14 mouse cellular contexts compared by ENCODE assay signal in genomic region chr2:35739669-35740254, GRCm38 (mm10).
A peak's percentile ranks its signal among the peaks of the same experiment; 100 is the strongest.
DNase-seq lines count a peak whose midpoint lies in the region; ATAC-seq lines count a peak whose summit lies in the region.
"Had no signal": no experiment of that assay in that cellular context is flagged by ENCODE, and none has a peak within 500 bp of the region (broad histone marks: within the 10 kb centered on the region; RNA-seq: fewer than 3 reads in every experiment).

No protein-coding gene starts in this region.

- no peaks in the 10 kb centered on the region for H3K27me3 ChIP-seq in heart, embryonic 11.5 days (ENCODE audit: control insufficient read depth, insufficient read depth, low read length)
- no peaks in the 10 kb centered on the region for H3K27me3 ChIP-seq in kidney, embryonic 16.5 days (ENCODE audit: insufficient read depth, low read length)
- no peaks in the 10 kb centered on the region for H3K27me3 ChIP-seq in limb, embryonic 11.5 days (ENCODE audit: control insufficient read depth, insufficient read depth, low read length)
- no peaks in the 10 kb centered on the region for H3K27me3 ChIP-seq in forebrain, embryonic 14.5 days (replicated peaks; ENCODE audit: control insufficient read depth, insufficient read depth, low read length)
- H3K27me3 ChIP-seq: embryonic facial prominence, embryonic 15.5 days; intestine, embryonic 15.5 days; liver, embryonic 12.5 days had no signal

- H3K9ac ChIP-seq in heart, embryonic 11.5 days (ENCODE audit: low read depth, low read length) = no peak overlapping the region
- no peak overlapping the region for H3K9ac ChIP-seq in kidney, embryonic 16.5 days (replicated peaks; ENCODE audit: low read length)
- H3K9ac ChIP-seq in limb, embryonic 11.5 days (ENCODE audit: low read length) = no peak overlapping the region; the same call in 1 of the 2 replicates
- no peak overlapping the region for H3K9ac ChIP-seq in forebrain, embryonic 14.5 days (ENCODE audit: low read length)
- H3K9ac ChIP-seq: embryonic facial prominence, embryonic 15.5 days; intestine, embryonic 15.5 days; liver, embryonic 12.5 days had no signal

- WGBS in heart, embryonic 11.5 days (ENCODE audit: insufficient replicate concordance) = 50% methylated on average over 13 of the region's 13 CpGs
- 15% methylated on average over 13 of the region's 13 CpGs for WGBS in kidney, embryonic 16.5 days
- 30% methylated on average over 13 of the region's 13 CpGs for WGBS in limb, embryonic 11.5 days
- 80% methylated on average over 13 of the region's 13 CpGs for WGBS in forebrain, embryonic 14.5 days

- no peaks in the 10 kb centered on the region for H3K36me3 ChIP-seq in heart, embryonic 11.5 days (ENCODE audit: control insufficient read depth, insufficient read depth, low read length)
- no peaks in the 10 kb centered on the region for H3K36me3 ChIP-seq in kidney, embryonic 16.5 days (ENCODE audit: insufficient read depth, low read length)
- H3K36me3 ChIP-seq in limb, embryonic 11.5 days (ENCODE audit: control insufficient read depth, insufficient read depth, low read length) = no peaks in the 10 kb centered on the region
- no peaks in the 10 kb centered on the region for H3K36me3 ChIP-seq in forebrain, embryonic 14.5 days (ENCODE audit: control insufficient read depth, insufficient read depth, low read length)
- H3K36me3 ChIP-seq: embryonic facial prominence, embryonic 15.5 days; intestine, embryonic 15.5 days; liver, embryonic 12.5 days had no signal

- ATAC-seq in heart, embryonic 11.5 days (replicated peaks; ENCODE audit: insufficient number of reproducible peaks, low FRiP score, low TSS enrichment) = no peak
- ATAC-seq in kidney, embryonic 16.5 days (ENCODE audit: low FRiP score, low TSS enrichment) = peak; percentile 57
- peak; percentile 55; the same call in 1 of the 2 replicates for ATAC-seq in limb, embryonic 11.5 days (ENCODE audit: insufficient number of reproducible peaks, low FRiP score, low TSS enrichment, low read depth)
- no peak for ATAC-seq in forebrain, embryonic 14.5 days
- ATAC-seq: activated CD4-positive, CD25-positive, alpha-beta regulatory T cell, adult 4 months; intestine, embryonic 15.5 days; liver, embryonic 12.5 days had no signal

- H3K9me3 ChIP-seq in heart, embryonic 11.5 days (replicated peaks; ENCODE audit: control insufficient read depth, low read length) = no peaks in the 10 kb centered on the region
- peaks cover 6% of the 10 kb centered on the region; the same call in 1 of the 2 replicates for H3K9me3 ChIP-seq in kidney, embryonic 16.5 days (ENCODE audit: low read length)
- H3K9me3 ChIP-seq in limb, embryonic 11.5 days (ENCODE audit: control insufficient read depth, low read length) = no peaks in the 10 kb centered on the region
- H3K9me3 ChIP-seq in forebrain, embryonic 14.5 days (replicated peaks; ENCODE audit: control insufficient read depth, low read length) = 0 out of 2 replicates have a peak, but pooled peaks cover 2% of the 10 kb centered on the region
- H3K9me3 ChIP-seq: embryonic facial prominence, embryonic 15.5 days; intestine, embryonic 15.5 days; liver, embryonic 12.5 days had no signal

- peaks cover 9% of the 10 kb centered on the region; the same call in 1 of the 2 replicates for H3K4me1 ChIP-seq in heart, embryonic 11.5 days (ENCODE audit: control insufficient read depth, insufficient read depth, low read length)
- H3K4me1 ChIP-seq in kidney, embryonic 16.5 days (ENCODE audit: insufficient read depth, low read length) = peaks cover 17% of the 10 kb centered on the region
- H3K4me1 ChIP-seq in limb, embryonic 11.5 days (ENCODE audit: control insufficient read depth, insufficient read depth, low read length) = peaks cover 19% of the 10 kb centered on the region
- 0 out of 2 replicates have a peak, but pooled peaks cover 2% of the 10 kb centered on the region for H3K4me1 ChIP-seq in forebrain, embryonic 14.5 days (ENCODE audit: control insufficient read depth, insufficient read depth, low read length)
- H3K4me1 ChIP-seq: liver, embryonic 12.5 days had no signal

- H3K4me2 ChIP-seq in heart, embryonic 11.5 days = no peak overlapping the region
- H3K4me2 ChIP-seq in kidney, embryonic 16.5 days (replicated peaks; ENCODE audit: low read depth, low read length) = peak overlapping the region; percentile 14; the same call in 1 of the 2 replicates
- H3K4me2 ChIP-seq in limb, embryonic 11.5 days (ENCODE audit: low read depth, severe bottlenecking) = 0 out of 2 replicates have a peak overlapping the region, but pooled peaks have one; percentile 10
- H3K4me2 ChIP-seq in forebrain, embryonic 14.5 days (ENCODE audit: low read length) = no peak overlapping the region
- H3K4me2 ChIP-seq: embryonic facial prominence, embryonic 15.5 days; intestine, embryonic 15.5 days; liver, embryonic 12.5 days had no signal

- no peak overlapping the region for H3K4me3 ChIP-seq in heart, embryonic 11.5 days (ENCODE audit: low read depth, low read length)
- H3K4me3 ChIP-seq in kidney, embryonic 16.5 days (ENCODE audit: low read length) = no peak overlapping the region
- no peak overlapping the region for H3K4me3 ChIP-seq in limb, embryonic 11.5 days (ENCODE audit: low read depth, low read length)
- no peak overlapping the region for H3K4me3 ChIP-seq in forebrain, embryonic 14.5 days (ENCODE audit: low read depth, low read length)
- H3K4me3 ChIP-seq: embryonic facial prominence, embryonic 15.5 days; intestine, embryonic 15.5 days; liver, embryonic 12.5 days had no signal

- no peak overlapping the region for H3K27ac ChIP-seq in heart, embryonic 11.5 days (ENCODE audit: low read depth, low read length)
- H3K27ac ChIP-seq in kidney, embryonic 16.5 days (ENCODE audit: low read length) = no peak overlapping the region
- H3K27ac ChIP-seq in limb, embryonic 11.5 days (replicated peaks; ENCODE audit: low read depth, low read length) = peak overlapping the region; percentile 59; the same call in 1 of the 2 replicates
- no peak overlapping the region for H3K27ac ChIP-seq in forebrain, embryonic 14.5 days (ENCODE audit: low read depth, low read length)
- H3K27ac ChIP-seq: embryonic facial prominence, embryonic 15.5 days; intestine, embryonic 15.5 days; liver, embryonic 12.5 days had no signal

- peak; percentile 80 for DNase-seq in heart, adult 11 months
- DNase-seq in kidney, postnatal 10 days = no peak
- DNase-seq in ZHBTc4 (ENCODE audit: low read depth, low spot score) = peak; percentile 37
- DNase-seq in limb, embryonic 11.5 days (ENCODE audit: low spot score) = peak; percentile 45
- DNase-seq in left cerebral cortex, adult 8-10 months (ENCODE audit: low spot score in 2 of 2) = no peak
- DNase-seq in forebrain, embryonic 14.5 days (ENCODE audit: low spot score) = no peak
- DNase-seq: cerebellum, adult 2 months; thymus, adult 18-20 months had no signal

Comparison
In these comparisons a context has a peak if more than half of its experiments do, and no peak if none do; other contexts are left out.
1. DNase-seq: peak in heart, adult 11 months (single experiment), ZHBTc4 (single experiment) and limb, embryonic 11.5 days (single experiment); none in kidney, postnatal 10 days (single experiment), left cerebral cortex, adult 8-10 months (0 of 2) and forebrain, embryonic 14.5 days (single experiment).
2. ATAC-seq: peak in kidney, embryonic 16.5 days (single experiment) and limb, embryonic 11.5 days (single experiment); none in heart, embryonic 11.5 days (single experiment) and forebrain, embryonic 14.5 days (single experiment).
3. H3K4me2 ChIP-seq: peak in kidney, embryonic 16.5 days (single experiment) and limb, embryonic 11.5 days (single experiment); none in heart, embryonic 11.5 days (single experiment) and forebrain, embryonic 14.5 days (single experiment).